Mouse (Mus musculus) c-Kit-positive CD71-negative TER-119-negative erythroid progenitor cells, embryonic 14.5 days (primary cell): ENCODE results near the gene Bricd5.

Experiments
- DNase-seq: peaks from one replicate; pipeline ENCODE4 v3.0.0-alpha.2; 2013; ENCODE audit warnings: low read depth

Bricd5 gene

GRCm38 (mm10) chr17:24485090-24485860 is 11.6 kb downstream of the Bricd5 start:
- no peak for DNase-seq

GRCm38 (mm10) chr17:24488186-24488661 is 14.5 kb downstream of the Bricd5 start, which contains the start of gene Caskin1:
Caskin1 (plus strand) TSS chr17:24488601.
- no peak for DNase-seq

- DNase-seq = no peak
Measured at GRCm38 (mm10) chr17:24488662-24489264, 15.1 kb downstream of the Bricd5 start.

GRCm38 (mm10) chr17:24489265-24490030 is 15.8 kb downstream of the Bricd5 start:
- no peak for DNase-seq

GRCm38 (mm10) chr17:24490399-24490798 is 16.7 kb downstream of the Bricd5 start:
- DNase-seq = no peak

GRCm38 (mm10) chr17:24494627-24495335 is 21.1 kb downstream of the Bricd5 start:
- DNase-seq = peak; percentile 66

- DNase-seq = no peak
Measured at GRCm38 (mm10) chr17:24495443-24495842, 21.8 kb downstream of the Bricd5 start.

- DNase-seq = no peak
Measured at GRCm38 (mm10) chr17:24496026-24496425, 22.3 kb downstream of the Bricd5 start.

- DNase-seq = no peak
Measured at GRCm38 (mm10) chr17:24502208-24502607, 28.5 kb downstream of the Bricd5 start.

GRCm38 (mm10) chr17:24504085-24504484 is 30.4 kb downstream of the Bricd5 start:
- DNase-seq = no peak

- no peak for DNase-seq
Measured at GRCm38 (mm10) chr17:24505286-24505955, 31.7 kb downstream of the Bricd5 start.

- DNase-seq = no peak
Measured at GRCm38 (mm10) chr17:24506332-24507070, 32.8 kb downstream of the Bricd5 start.

- no peak for DNase-seq
Measured at GRCm38 (mm10) chr17:24507129-24507664, 33.5 kb downstream of the Bricd5 start.

GRCm38 (mm10) chr17:24507806-24508460 is 34.2 kb downstream of the Bricd5 start:
- DNase-seq = no peak

- DNase-seq = no peak
Measured at GRCm38 (mm10) chr17:24513609-24514008, 39.9 kb downstream of the Bricd5 start.

- no peak for DNase-seq
Measured at GRCm38 (mm10) chr17:24514270-24515257, 40.9 kb downstream of the Bricd5 start.

GRCm38 (mm10) chr17:24520450-24520849 is 46.8 kb downstream of the Bricd5 start:
- no peak for DNase-seq

- no peak for DNase-seq
Measured at GRCm38 (mm10) chr17:24524734-24525133, 51.0 kb downstream of the Bricd5 start.
